Mouse (Mus musculus) hindbrain, embryonic 11.5 days (tissue): ENCODE measurements at regions not wholly inside any gene's neighbourhood (a gene's known extent, or its start where the extent isn't known, plus 50 kb on each side); places are given as distances from the start of the nearest gene placed in this dataset.

ENCODE experiments used
- ATAC-seq: fragments of 200-750 bp; cut with Nextera tagmentation; 2 replicates; pipeline ENCODE4 v1.8.0; 2017; ENCODE audit warnings: mild to moderate bottlenecking, moderate TSS enrichment, moderate library complexity; ENCODE audit not compliant: low FRiP score
- DNase-seq: peaks from one replicate; pipeline ENCODE4 v3.0.0-alpha.2; 2015; ENCODE audit warnings: low spot score
- H3K27ac ChIP-seq: fragments of 300-500 bp; sonication (generic); 2 replicates; pipeline ENCODE4 v1.5.1; 2014; ENCODE audit warnings: mild to moderate bottlenecking, low read depth, low read length
- H3K27me3 ChIP-seq: fragments of 300-500 bp; sonication (generic); 2 replicates; pipeline ENCODE4 v1.6.1; 2014; ENCODE audit warnings: mild to moderate bottlenecking, low read length, moderate library complexity, mixed read lengths; ENCODE audit not compliant: control insufficient read depth, insufficient read depth
- H3K36me3 ChIP-seq: fragments of 300-500 bp; sonication (generic); 2 replicates; pipeline ENCODE4 v1.6.1; 2014; ENCODE audit warnings: mild to moderate bottlenecking, low read length, moderate library complexity, mixed read lengths; ENCODE audit not compliant: control insufficient read depth, insufficient read depth
- H3K4me1 ChIP-seq: fragments of 300-500 bp; sonication (generic); replicated peaks from 2 replicates; pipeline ENCODE4 v1.6.1; 2014; ENCODE audit warnings: low read length, mixed read lengths; ENCODE audit not compliant: control insufficient read depth, insufficient read depth
- H3K4me2 ChIP-seq: fragments of 300-500 bp; sonication (generic); replicated peaks from 2 replicates; pipeline ENCODE4 v1.6.1; 2014; ENCODE audit warnings: mild to moderate bottlenecking, low read depth, low read length
- H3K4me3 ChIP-seq: fragments of 300-500 bp; sonication (generic); 2 replicates; pipeline ENCODE4 v1.5.1; 2014; ENCODE audit warnings: low read depth, low read length
- H3K9ac ChIP-seq: fragments of 300-500 bp; sonication (generic); 2 replicates; pipeline ENCODE4 v1.6.1; 2014; ENCODE audit warnings: low read depth, low read length
- H3K9me3 ChIP-seq: fragments of 300-500 bp; sonication (generic); 2 replicates; pipeline ENCODE4 v1.6.1; 2016; ENCODE audit warnings: low read length; ENCODE audit not compliant: control insufficient read depth
- WGBS: fragments of 180-500 bp; shearing (Covaris S2); extraction: QIAGEN DNeasy Blood & Tissue Kit; methylation state at CpG from one replicate; pipeline ENCODE4 v1.1.7; 2014; 5-methylcytosine and 5-hydroxymethylcytosine counted together

GRCm38 (mm10) chr10:92335141-92335540 is 387.1 kb downstream of the Nedd1 start:
- Histone ChIP-seq H3K27me3 (no peaks in the 10 kb centered on the region), H3K36me3 (no peaks in the 10 kb centered on the region), H3K4me2 (no peak overlapping the region), H3K9ac (no peak overlapping the region), H3K9me3 (no peaks in the 10 kb centered on the region), H3K4me3 (no peak overlapping the region), H3K27ac (no peak overlapping the region), H3K4me1 (peaks cover 8% of the 10 kb centered on the region)
- 81% methylated on average over 5 of the region's 5 CpGs for WGBS
- no peak for DNase-seq
- no peak for ATAC-seq

DNA sequence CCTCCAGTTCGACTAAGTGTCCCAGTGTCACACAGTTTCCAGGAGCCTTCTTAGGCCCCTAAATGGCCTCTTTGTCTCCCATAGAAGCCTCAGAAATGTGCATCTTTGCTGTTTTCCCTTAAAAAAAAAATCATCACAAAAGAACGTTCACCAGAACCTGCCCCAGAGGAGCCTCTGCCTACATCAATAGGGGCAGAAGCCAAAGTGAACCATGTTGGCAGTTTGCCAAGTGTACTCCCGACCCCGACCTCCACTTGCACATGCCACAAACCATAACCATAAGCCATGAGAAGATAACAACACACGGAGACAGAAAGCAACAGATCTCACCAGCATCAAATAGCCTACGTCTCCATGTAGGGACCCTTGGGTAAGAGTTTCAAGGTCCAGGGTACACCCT is 388.4 kb downstream of the Nedd1 start:
- WGBS = 32% methylated on average over 6 of the region's 6 CpGs
- ATAC-seq (no peak), DNase-seq (peak; percentile 38)
- H3K9me3 ChIP-seq = no peaks in the 10 kb centered on the region
- H3K36me3 ChIP-seq = no peaks in the 10 kb centered on the region
- no peak overlapping the region for H3K9ac ChIP-seq
- no peak overlapping the region for H3K4me3 ChIP-seq
- H3K4me1 ChIP-seq = peaks cover 8% of the 10 kb centered on the region
- H3K4me2 ChIP-seq = no peak overlapping the region
- no peaks in the 10 kb centered on the region for H3K27me3 ChIP-seq
- peak overlapping the region; percentile 67; the same call in 1 of the 2 replicates for H3K27ac ChIP-seq

GRCm38 (mm10) chr10:92333042-92333774 is 389.0 kb downstream of the Nedd1 start:
- H3K9me3 ChIP-seq = no peaks in the 10 kb centered on the region
- no peaks in the 10 kb centered on the region for H3K27me3 ChIP-seq
- 3% methylated on average over 3 of the region's 3 CpGs for WGBS
- no peak overlapping the region for H3K9ac ChIP-seq
- peak overlapping the region; percentile 67 for H3K27ac ChIP-seq
- H3K4me2 ChIP-seq = 0 out of 2 replicates have a peak overlapping the region, but pooled peaks have one; percentile 3
- no peaks in the 10 kb centered on the region for H3K36me3 ChIP-seq
- ATAC-seq = peak; percentile 90
- H3K4me1 ChIP-seq = peaks cover 8% of the 10 kb centered on the region
- no peak overlapping the region for H3K4me3 ChIP-seq
- DNase-seq = peak; percentile 55

- H3K27ac ChIP-seq = no peak overlapping the region
- no peak overlapping the region for H3K4me3 ChIP-seq
- ATAC-seq = no peak
- no peaks in the 10 kb centered on the region for H3K9me3 ChIP-seq
- 81% methylated on average over 10 of the region's 10 CpGs for WGBS
- H3K4me1 ChIP-seq = peaks cover 8% of the 10 kb centered on the region
- no peak overlapping the region for H3K9ac ChIP-seq
- no peaks in the 10 kb centered on the region for H3K27me3 ChIP-seq
- H3K36me3 ChIP-seq = no peaks in the 10 kb centered on the region
- no peak overlapping the region for H3K4me2 ChIP-seq
- DNase-seq = no peak
Observed at GRCm38 (mm10) chr10:92330150-92330549, 392.1 kb downstream of the Nedd1 start.

DNA sequence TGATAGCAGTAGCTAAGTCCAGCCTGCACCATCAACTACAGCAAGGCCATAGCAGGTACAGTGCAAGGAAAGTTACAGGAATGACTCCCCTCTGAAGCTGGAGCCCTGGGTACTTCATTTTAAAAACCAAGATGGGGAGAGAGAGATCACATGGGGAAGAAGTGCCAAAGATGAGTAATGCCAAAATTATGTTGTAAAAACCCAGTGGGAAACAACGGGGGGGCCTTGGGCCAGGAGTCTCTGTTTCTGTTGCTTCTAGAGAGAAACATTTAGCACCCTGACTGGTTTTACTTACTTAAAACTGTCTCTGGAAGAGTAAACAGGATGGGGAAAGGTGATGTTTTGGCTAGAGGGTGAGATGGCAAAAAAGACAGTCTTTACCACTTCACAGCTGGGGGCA is 392.6 kb downstream of the Nedd1 start:
- ATAC-seq = no peak
- WGBS = 79% methylated on average over 1 of the region's 1 CpGs
- Histone ChIP-seq H3K4me1 (peaks cover 8% of the 10 kb centered on the region), H3K4me2 (no peak overlapping the region), H3K9ac (no peak overlapping the region), H3K27me3 (no peaks in the 10 kb centered on the region), H3K27ac (no peak overlapping the region), H3K9me3 (no peaks in the 10 kb centered on the region), H3K36me3 (no peaks in the 10 kb centered on the region), H3K4me3 (no peak overlapping the region)
- no peak for DNase-seq

- 73% methylated on average over 4 of the region's 4 CpGs for WGBS
Observed at GRCm38 (mm10) chr10:92325284-92325989, 396.8 kb downstream of the Nedd1 start.

DNA sequence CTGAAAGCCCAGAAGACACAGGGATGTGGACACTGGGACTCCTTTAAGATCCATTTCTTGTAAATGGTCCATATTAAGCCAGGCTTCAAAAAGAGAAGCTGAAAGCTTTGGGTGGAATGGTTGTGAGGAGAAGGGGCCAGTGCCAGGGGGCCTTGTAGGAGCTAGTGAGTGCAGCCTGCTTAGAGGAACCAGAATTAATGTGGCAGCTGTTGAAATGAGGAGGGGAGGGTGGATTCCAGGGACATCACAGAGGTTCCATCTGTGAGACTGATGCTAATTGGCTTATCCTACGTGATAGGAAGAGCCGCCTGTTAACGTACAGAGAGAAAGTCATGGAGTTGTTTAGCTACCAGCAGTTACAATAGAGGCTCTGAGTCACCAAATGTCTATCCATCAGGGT is 407.6 kb downstream of the Nedd1 start:
- DNase-seq (no peak), ATAC-seq (peak; percentile 56; the same call in 1 of the 2 replicates)
- Histone ChIP-seq H3K27ac (no peak overlapping the region), H3K9me3 (no peaks in the 10 kb centered on the region), H3K4me2 (no peak overlapping the region), H3K27me3 (no peaks in the 10 kb centered on the region), H3K9ac (no peak overlapping the region), H3K4me3 (no peak overlapping the region), H3K36me3 (no peaks in the 10 kb centered on the region), H3K4me1 (no peaks in the 10 kb centered on the region)
- 38% methylated on average over 3 of the region's 3 CpGs for WGBS

More at GRCm38 (mm10) chr10:92325284-92325989, 396.8 kb downstream of the Nedd1 start:
- no peak for DNase-seq
- Histone ChIP-seq H3K36me3 (no peaks in the 10 kb centered on the region), H3K27me3 (no peaks in the 10 kb centered on the region), H3K4me3 (no peak overlapping the region), H3K4me1 (no peaks in the 10 kb centered on the region), H3K9me3 (no peaks in the 10 kb centered on the region), H3K4me2 (no peak overlapping the region), H3K27ac (no peak overlapping the region), H3K9ac (no peak overlapping the region)
- ATAC-seq = no peak

GRCm38 (mm10) chr10:92312278-92312677 is 409.9 kb downstream of the Nedd1 start:
- Histone ChIP-seq H3K36me3 (no peaks in the 10 kb centered on the region), H3K27ac (no peak overlapping the region), H3K4me1 (no peaks in the 10 kb centered on the region), H3K9ac (no peak overlapping the region), H3K4me3 (no peak overlapping the region), H3K4me2 (no peak overlapping the region), H3K9me3 (no peaks in the 10 kb centered on the region), H3K27me3 (no peaks in the 10 kb centered on the region)
- DNase-seq (no peak), ATAC-seq (no peak)
- 78% methylated on average over 6 of the region's 6 CpGs for WGBS

DNA sequence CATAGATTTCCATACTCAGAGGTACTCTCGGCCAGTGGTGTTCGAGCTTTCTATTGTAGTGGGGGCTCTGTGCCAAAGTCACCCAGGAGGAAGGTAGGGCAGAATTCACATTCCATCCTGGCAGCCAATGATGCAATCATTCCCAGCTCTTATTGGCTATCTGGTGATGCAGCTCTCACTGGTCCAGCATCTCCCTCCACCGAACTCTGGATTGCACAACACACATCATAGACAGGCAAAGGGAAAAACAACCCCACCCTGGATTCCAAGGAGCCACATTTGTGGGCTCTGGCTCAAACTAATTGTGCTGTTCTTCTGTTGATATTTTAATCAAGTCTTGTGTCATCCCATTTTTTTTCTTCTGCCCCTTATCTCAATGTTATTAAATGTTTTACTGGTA is 413.6 kb downstream of the Nedd1 start:
- H3K9me3 ChIP-seq = no peaks in the 10 kb centered on the region
- no peak overlapping the region for H3K9ac ChIP-seq
- H3K27me3 ChIP-seq = no peaks in the 10 kb centered on the region
- no peaks in the 10 kb centered on the region for H3K36me3 ChIP-seq
- no peak overlapping the region for H3K4me2 ChIP-seq
- H3K27ac ChIP-seq = no peak overlapping the region
- WGBS = 94% methylated on average over 3 of the region's 3 CpGs
- no peak for DNase-seq
- no peak for ATAC-seq
- H3K4me1 ChIP-seq = no peaks in the 10 kb centered on the region
- no peak overlapping the region for H3K4me3 ChIP-seq
